Mouse (Mus musculus) gastrocnemius, adult 8-10 months (tissue): Measurements from ENCODE around the gene Zdhhc18. TPM values are rescaled to one million over a fixed set of nuclear protein-coding genes. Genes with fewer than 3 reads are reported as not detected.

Source experiments
- DNase-seq, 2 experiments: peaks; one replicate each; pipeline ENCODE4 v3.0.0; 2022; ENCODE audit warnings: low spot score in 2 of 2
- total RNA-seq, 4 experiments: library from RNA; stranded (reverse); gene quantifications; 2 replicates each; pipeline ENCODE4 v1.2.4; 2022

Gene Zdhhc18
- total RNA-seq, 4 experiments from 2014 or later = 25.7 to 48.0 (median 33.2) TPM

- DNase-seq = no peak
These were observed 45.1 kb downstream of the Zdhhc18 start for GRCm38 (mm10) chr4:133604856-133605255.

DNA sequence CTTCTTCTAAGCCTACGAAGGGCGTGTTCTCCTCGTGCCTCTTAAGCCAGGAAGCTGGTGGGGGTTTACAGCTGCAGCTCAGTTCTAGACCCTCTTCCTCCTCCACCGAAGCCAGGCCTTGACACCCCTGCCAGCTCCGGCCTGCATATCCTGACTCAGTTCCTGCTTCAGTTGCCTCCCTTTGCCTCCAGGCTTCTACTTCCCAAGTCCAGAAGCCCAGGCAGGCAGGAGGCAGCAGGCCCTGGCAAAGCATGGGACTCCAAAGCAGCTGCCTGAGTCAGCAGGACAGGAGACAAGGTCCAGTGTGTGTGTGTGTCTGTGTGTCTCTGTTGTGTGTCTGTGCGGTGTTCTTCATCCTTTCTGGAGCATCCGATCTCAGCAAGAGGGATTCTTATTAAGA is 45.8 kb downstream of the Zdhhc18 start:
- DNase-seq = no peak

DNA sequence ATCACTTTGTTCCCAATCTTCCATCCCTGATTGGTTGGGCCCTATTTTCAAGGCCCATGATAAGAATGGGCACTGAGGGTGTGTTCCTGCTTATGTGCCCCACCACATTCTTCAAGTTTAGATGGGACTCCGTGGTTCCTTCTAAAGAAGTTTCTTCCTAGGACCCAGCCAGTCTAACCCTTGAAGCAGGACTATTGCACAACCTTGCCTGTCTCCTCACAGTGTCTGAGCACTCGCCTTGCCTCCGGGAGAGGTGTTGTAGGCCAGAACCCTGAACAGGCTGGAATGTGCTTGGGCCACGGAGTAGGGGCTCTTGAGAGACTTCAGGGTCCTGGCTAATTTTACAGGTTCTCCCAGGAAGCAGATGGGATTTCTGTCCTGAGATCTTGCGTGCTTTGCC is 46.9 kb downstream of the Zdhhc18 start:
- no peak for DNase-seq

DNA sequence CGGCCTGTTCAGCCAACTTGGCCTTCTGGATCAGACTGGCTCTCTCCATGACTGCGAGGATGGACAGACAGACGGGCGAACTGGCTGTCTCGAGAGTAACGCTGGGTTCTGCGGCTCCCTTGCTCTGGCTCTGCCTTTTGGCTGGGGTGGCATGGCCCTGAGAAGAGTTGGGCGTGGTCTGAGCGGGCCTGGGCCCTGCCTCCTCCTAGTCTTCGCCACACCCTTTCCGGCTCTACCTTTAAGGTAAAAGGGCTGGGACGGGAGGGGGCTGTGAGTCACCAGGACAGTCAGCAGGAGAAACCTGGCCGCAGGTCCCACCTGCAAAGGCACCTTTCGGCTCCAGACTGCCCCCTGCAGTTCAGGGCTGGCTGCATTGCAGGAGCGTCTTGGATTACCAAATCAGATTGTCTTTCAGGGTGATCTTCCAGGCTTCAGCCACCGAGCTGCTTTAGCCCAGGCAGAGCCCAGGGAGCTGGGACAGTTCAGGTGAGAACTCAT is 48.2 kb downstream of the Zdhhc18 start, which contains the start of gene Sfn:
Gene Sfn (minus strand): TSS at position 448 of the 498 bp plus-strand sequence.
- DNase-seq = peak; percentile 23 to 43

GRCm38 (mm10) chr4:133600306-133600705 is 49.6 kb downstream of the Zdhhc18 start:
- no peak for DNase-seq

GRCm38 (mm10) chr4:133599571-133600073 is 50.3 kb downstream of the Zdhhc18 start:
- peak; percentile 79 to 88 for DNase-seq

- DNase-seq = no peak
These were observed 50.8 kb downstream of the Zdhhc18 start for GRCm38 (mm10) chr4:133599116-133599515.

DNA sequence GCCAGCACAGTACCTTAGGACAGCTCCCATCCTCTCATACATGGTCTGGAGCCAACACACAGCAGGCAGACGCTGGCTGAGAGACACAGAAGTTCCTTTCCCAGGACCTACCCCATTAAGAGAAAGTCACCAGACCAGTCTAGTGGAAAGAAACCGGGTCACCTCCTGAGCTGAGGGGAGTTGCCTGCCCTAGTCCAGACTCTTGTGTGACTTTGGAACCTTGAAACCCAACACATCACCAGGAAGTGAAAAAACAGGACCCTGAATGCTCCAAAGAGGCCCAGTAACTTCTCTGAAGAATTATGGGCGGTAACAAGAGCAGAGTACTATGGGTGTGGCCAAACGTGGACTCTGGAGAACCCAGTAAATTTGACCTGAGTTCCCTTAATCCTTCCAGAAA is 51.3 kb downstream of the Zdhhc18 start:
- DNase-seq = no peak

DNA sequence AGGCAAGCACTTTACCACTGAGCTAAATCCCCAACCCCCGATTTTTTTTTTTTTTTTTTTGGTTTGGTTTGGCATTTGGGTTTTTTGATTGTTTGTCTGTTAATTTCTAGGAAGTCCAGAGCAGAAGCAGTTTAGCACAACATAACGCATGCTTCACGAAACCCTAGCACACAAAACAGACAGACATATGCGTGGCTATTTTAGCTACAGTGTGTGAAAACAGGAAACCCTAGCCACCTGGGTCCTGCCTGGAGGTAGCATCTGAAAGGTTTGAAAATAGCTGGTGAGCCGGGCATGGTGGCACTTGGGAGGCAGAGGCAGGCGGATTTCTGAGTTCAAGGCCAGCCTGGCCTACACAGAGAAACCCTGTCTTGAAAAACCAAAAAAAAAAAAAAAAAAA is 53.9 kb downstream of the Zdhhc18 start:
- no peak for DNase-seq

DNA sequence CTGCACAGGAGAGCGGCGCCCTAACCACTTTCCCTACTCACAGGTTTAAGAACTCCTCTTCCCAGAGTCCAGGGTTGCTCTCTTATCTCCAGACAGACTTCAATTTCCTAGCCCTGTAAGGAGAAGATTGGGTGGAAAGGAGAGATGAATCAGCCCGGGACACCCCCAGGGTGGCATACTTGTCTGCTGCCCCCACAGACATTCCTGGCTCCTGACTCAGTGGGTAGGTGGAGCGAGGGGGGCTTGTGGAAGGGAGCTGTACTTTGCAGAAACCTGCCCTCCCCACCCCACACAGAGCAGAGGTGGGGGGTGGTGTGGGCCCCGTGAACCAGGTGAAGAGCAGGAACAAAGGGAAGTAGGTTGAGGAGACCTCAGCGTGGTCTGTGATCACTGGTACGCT is 54.4 kb downstream of the Zdhhc18 start:
- DNase-seq = no peak

- peak in 1 of 2 experiments; percentile 38 for DNase-seq
These were observed 57.4 kb downstream of the Zdhhc18 start for GRCm38 (mm10) chr4:133592570-133592969.

DNA sequence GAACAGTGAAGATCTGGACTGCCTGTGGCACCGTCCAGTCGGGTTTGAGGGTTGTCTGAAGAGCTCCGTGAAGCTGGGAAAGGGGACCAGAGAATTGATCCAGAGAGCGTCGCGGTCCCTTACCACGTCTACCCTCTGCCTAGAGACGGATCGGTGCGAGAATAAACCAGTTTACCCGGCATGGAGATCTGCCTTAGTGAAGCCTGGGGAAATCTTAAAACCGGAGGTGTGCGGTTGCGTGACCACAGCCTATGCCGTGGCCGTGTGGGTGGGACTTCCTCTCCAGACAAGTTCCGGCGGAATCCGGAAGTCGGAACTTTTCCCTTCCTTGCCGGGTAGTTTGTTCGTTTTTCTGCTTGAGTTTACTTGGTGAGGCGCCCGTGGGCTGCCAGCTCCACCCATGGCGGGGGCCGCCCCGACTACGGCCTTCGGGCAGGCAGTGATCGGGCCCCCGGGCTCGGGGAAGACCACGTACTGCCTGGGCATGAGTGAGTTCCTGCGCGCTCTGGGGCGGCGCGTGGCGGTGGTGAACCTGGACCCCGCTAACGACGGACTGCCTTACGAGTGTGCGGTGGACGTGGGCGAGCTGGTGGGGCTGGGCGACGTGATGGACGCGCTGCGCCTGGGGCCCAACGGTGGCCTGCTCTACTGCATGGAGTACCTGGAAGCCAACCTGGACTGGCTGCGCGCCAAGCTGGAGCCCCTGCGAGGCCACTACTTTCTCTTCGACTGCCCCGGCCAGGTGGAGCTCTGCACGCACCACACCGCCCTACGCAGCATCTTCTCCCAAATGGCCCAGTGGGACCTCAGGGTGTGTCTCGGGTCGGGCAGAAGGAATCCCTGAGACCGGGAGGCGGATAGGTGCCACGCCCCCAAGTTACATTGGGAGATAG is 65.6 kb downstream of the Zdhhc18 start, which contains the start of gene Gpn2:
Gene Gpn2 (plus strand): TSS at position 304 of the 893 bp plus-strand sequence.
- DNase-seq = peak; percentile 49 to 56

DNA sequence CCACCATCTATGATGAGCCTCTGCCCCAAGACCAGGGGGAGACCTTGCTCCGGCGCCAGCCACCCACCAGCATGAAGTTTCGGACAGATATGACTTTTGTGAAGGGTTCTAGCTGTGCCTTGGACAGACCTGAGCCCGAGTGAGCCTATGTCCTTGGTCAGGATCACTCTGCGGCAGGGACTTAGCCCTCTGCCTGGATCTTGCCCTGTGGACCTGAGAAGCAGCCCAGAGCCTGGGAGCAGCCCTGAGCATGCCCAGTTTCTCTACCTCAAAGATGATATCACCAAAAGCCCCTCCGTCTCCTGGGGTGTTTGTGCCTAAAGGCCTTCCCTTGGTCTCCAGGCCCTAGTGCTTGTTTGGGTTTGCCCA is 66.3 kb downstream of the Zdhhc18 start:
- DNase-seq = no peak

- no peak for DNase-seq
These were observed 72.0 kb downstream of the Zdhhc18 start for GRCm38 (mm10) chr4:133577983-133578382.

GRCm38 (mm10) chr4:133574843-133575202 is 75.1 kb downstream of the Zdhhc18 start:
- DNase-seq = no peak

DNA sequence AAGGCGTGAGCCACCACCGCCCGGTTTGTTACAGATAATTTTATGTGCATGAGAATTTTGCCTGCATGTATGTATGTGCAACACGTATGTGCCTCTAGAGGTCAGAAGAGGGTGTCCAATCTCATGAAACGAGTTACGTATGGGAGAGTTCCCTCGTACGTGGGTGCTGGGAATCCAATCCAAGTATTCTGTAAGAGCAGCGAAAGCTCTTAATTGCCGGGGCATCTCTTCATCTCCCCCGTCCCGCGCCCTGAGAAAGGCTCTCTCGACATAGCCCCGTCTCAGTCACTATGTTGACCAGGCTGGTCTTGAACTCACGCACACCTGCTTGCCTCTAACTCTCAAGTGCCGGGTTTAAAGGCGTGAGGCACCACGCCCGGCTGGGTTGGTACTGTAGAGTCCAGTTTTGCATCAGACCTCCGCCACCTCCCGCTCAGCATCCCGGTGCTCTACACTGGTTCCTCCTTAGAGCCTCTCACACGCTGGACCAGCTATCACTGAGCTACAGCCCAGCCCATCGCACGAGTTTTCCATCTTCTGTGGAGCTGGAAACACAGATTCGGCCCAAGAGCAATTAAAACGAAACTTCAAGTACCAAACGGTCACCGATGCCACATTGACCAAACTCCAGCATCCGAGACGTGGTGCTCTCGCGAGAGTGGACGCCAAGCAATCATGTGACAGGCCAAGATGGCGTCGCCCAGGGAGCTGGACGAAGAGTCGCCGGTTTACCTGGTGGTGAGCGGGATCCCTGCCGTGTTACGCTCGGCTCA is 75.7 kb downstream of the Zdhhc18 start, which contains the start of gene Gpatch3:
Gene Gpatch3 (plus strand): TSS at position 676 of the 773 bp plus-strand sequence.
- DNase-seq = peak; percentile 83 to 86

GRCm38 (mm10) chr4:133570066-133570466 is 79.9 kb downstream of the Zdhhc18 start:
- no peak for DNase-seq

DNA sequence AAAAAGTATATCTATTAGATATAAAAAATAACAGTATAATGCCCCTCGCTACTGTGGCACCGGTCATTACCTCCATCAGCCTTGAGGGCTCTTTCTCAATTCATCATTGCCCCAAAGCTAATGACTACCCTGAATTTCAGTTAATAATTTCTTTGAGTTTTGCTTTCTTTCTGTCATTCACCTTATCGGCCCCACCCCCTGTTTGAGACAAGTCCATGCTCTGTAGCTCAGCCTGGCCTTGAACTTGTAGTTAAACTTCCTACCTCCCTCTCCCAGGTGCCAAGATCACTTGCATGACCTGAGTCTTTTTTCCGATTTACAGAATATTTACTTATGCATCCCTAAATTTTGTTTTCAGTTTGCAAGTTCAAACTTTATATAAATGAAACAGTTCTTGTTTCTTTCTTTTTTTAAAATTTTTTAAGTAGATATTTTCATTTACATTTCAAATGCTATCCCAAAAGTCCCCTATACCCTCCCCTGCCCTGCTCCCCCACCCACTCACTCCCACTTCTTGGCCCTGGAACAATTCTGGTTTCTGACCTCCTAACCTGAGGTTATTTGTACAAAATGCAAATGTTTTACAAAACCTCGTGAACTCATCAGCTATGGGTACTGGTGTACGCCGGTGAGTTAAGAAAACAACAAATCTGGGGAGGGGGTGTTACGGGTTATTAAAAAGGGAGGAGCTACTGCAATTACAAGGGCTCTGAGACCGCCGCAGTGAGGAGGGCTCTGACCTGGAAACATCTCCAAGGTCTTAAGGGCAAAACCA is 80.5 kb downstream of the Zdhhc18 start:
- no peak for DNase-seq

- no peak for DNase-seq
These were observed 82.7 kb downstream of the Zdhhc18 start for GRCm38 (mm10) chr4:133567251-133567650.

- DNase-seq = no peak
These were observed 86.8 kb downstream of the Zdhhc18 start for GRCm38 (mm10) chr4:133563123-133563571.

DNA sequence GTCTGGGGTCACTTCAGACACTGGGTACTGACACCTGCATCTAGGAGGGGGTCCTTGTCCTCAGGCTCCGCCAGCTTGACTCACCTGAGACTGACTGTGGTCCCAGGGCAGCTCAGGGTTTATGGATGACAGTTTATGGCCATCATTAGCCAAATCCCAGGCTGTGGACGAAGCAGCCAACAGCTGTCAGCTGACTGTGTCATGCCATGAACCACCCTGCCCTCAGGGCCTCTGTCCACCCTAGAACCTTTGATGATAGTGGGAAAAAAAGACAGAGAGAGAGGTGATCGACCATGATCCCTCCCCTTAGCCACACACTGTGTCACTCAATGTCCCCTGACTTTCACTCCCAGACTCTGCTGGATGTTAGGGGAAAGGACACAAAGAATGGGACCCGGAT is 88.3 kb downstream of the Zdhhc18 start:
- no peak for DNase-seq
